Mouse (Mus musculus): ENCODE measurements around the gene C1rl.

DNA sequence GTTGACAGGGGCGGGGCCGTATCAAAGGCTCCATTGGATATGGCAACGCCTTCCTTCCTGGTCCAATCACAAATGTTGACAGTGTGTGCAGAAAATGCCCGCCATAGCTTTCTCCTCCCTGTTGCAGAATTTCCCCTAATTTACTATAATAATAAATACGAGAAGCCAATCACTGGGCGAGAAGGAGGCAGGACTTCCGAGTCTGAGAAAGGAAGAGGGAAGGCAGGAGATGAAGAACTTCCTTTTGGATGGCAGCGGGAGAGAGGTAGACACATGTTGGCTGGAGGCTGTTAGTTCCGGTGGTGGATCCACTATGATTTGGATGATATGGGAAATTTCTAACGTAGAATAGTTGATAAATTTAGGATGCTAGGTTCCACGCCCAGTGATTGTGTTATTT lies 18.3 kb upstream of the C1rl start:
- TF ChIP-seq CTCF (IDR thresholded peaks at IDR 0.05; ENCODE audit: control insufficient read depth, insufficient read depth, low read length) (no peak), POLR2A (IDR thresholded peaks at IDR 0.05; ENCODE audit: borderline replicate concordance, control insufficient read depth, low read depth, low read length) (no peak)

All from bone marrow, adult 2 months (tissue).